ENCODE assay signal across 8 mouse cellular contexts in genomic region chr9:44799102-44799957, GRCm38 (mm10). TPM values are rescaled to one million over a fixed set of nuclear protein-coding genes. Genes with fewer than 3 reads are reported as not detected.
DNase-seq lines count a peak whose midpoint lies in the region; ATAC-seq lines count a peak whose summit lies in the region.

Gene Tmem25, minus strand, starts transcription at chr9:44799307.

- peaks cover 13% of the 10 kb centered on the region for H3K4me1 ChIP-seq in embryonic facial prominence, embryonic 12.5 days
- peaks cover 10% of the 10 kb centered on the region for H3K4me1 ChIP-seq in midbrain, embryonic 11.5 days (ENCODE audit: control insufficient read depth, insufficient read depth, low read length)

- H3K9me3 ChIP-seq in embryonic facial prominence, embryonic 12.5 days, result no peaks in the 10 kb centered on the region
- H3K9me3 ChIP-seq in midbrain, embryonic 11.5 days (ENCODE audit: control insufficient read depth, low read length), result no peaks in the 10 kb centered on the region

- WGBS in embryonic facial prominence, embryonic 12.5 days, result under 1% methylated on average over 75 of the region's 75 CpGs
- WGBS in midbrain, embryonic 11.5 days, result under 1% methylated on average over 73 of the region's 75 CpGs

- peak within 1 kb of the TSS; percentile 52 for H3K9ac ChIP-seq in embryonic facial prominence, embryonic 12.5 days
- H3K9ac ChIP-seq in midbrain, embryonic 11.5 days (ENCODE audit: low read length), result peak within 1 kb of the TSS; percentile 65

- peaks cover 12% of the 10 kb centered on the region for H3K27me3 ChIP-seq in embryonic facial prominence, embryonic 12.5 days
- H3K27me3 ChIP-seq in midbrain, embryonic 11.5 days (ENCODE audit: control insufficient read depth, insufficient read depth, low read length), result peaks cover 11% of the 10 kb centered on the region

- intact Hi-C loops in left cerebral cortex, postnatal 4 days (cut with DNase I), result no loop called here

- H3K4me2 ChIP-seq in embryonic facial prominence, embryonic 12.5 days (replicated peaks), result peak within 1 kb of the TSS; percentile 95
- peak within 1 kb of the TSS; percentile 62 for H3K4me2 ChIP-seq in midbrain, embryonic 11.5 days

- ATAC-seq in embryonic facial prominence, embryonic 12.5 days (ENCODE audit: insufficient number of reproducible peaks, insufficient read depth, low FRiP score, low TSS enrichment), result peak; percentile 94
- peak; percentile 97 for ATAC-seq in midbrain, embryonic 11.5 days (ENCODE audit: low FRiP score)

- H3K27ac ChIP-seq in embryonic facial prominence, embryonic 12.5 days, result 0 out of 2 replicates have a peak within 1 kb of the TSS, but pooled peaks have one; percentile 41
- peak within 1 kb of the TSS; percentile 3; the same call in 1 of the 2 replicates for H3K27ac ChIP-seq in midbrain, embryonic 11.5 days (ENCODE audit: low read depth, low read length)

- peak within 1 kb of the TSS; percentile 52 for H3K4me3 ChIP-seq in embryonic facial prominence, embryonic 12.5 days
- peak within 1 kb of the TSS; percentile 49 for H3K4me3 ChIP-seq in midbrain, embryonic 11.5 days (ENCODE audit: low read depth, low read length)

- peak; percentile 94 to 96 for DNase-seq in adrenal gland, postnatal 36 days
- peak; percentile 99 for DNase-seq in heart, adult 11 months
- peak; percentile 94 for DNase-seq in kidney, adult 11 months
- peak; percentile 90 for DNase-seq in left cerebral cortex, postnatal 4 days
- DNase-seq in midbrain, embryonic 11.5 days (ENCODE audit: low spot score, missing footprints), result peak; percentile 98
- DNase-seq in skeletal muscle tissue, adult 2 months (ENCODE audit: low read depth, low spot score), result peak; percentile 72
- no peak for DNase-seq in adipocyte (ENCODE audit: low spot score)

- H3K36me3 ChIP-seq in embryonic facial prominence, embryonic 12.5 days, result no peaks in the 10 kb centered on the region
- H3K36me3 ChIP-seq in midbrain, embryonic 11.5 days (ENCODE audit: control insufficient read depth, insufficient read depth, low read length), result no peaks in the 10 kb centered on the region

RNA-seq across cellular contexts. Expression of gene Tmem25, which starts in this region (rescaled TPM):
- 1 to 10 TPM; 2.2 to 8.8 TPM for total RNA-seq in adrenal gland, postnatal 36 days (2021)
- polyA plus RNA-seq in embryonic facial prominence, embryonic 12.5 days (2016; fragmentation: Nextera tagmentation; extraction: Ambion mirVana), result 3.8 and 4.1 TPM in 2 replicates
- 10 to 100 TPM; 17.9 to 20.1 TPM for total RNA-seq in left cerebral cortex, postnatal 4 days (2021)
- polyA plus RNA-seq in midbrain, embryonic 11.5 days (2014; fragmentation: Nextera tagmentation; extraction: Ambion mirVana), result 2.1 and 2.7 TPM in 2 replicates
